Mouse (Mus musculus) midbrain, embryonic 16.5 days (tissue): ENCODE data around the gene Zfp426. TPM values are rescaled to one million over a fixed set of nuclear protein-coding genes. Genes with fewer than 3 reads are reported as not detected.

ENCODE experiments used
- polyA plus RNA-seq: library from polyadenylated mRNA; unstranded; fragments of >200 nt; fragmentation: Nextera tagmentation; extraction: Ambion mirVana; gene quantifications from 2 replicates; pipeline ENCODE4 v1.2.1, GENCODE M21; 2015

Gene Zfp426
- polyA plus RNA-seq, 1 experiment from 2014 or later, result 35.0 TPM

Other genes starting within 250 kb of the Zfp426 start
- not detected in 2 replicates for gene Olfr39, start 210.4 kb downstream of the Zfp426 start, polyA plus RNA-seq
- not detected in 2 replicates for gene Olfr873, start 194.2 kb downstream of the Zfp426 start, polyA plus RNA-seq
- 0.16 TPM in 1 of 2 replicates, not detected in the other for gene Olfr18, start 156.7 kb downstream of the Zfp426 start, polyA plus RNA-seq
- 37.3 and 38.5 TPM in 2 replicates for gene Zfp560, start 107.6 kb downstream of the Zfp426 start, polyA plus RNA-seq
- gene Zfp26, start 32.6 kb downstream of the Zfp426 start, polyA plus RNA-seq, result 13.5 and 16.7 TPM in 2 replicates
- 109 and 135 TPM in 2 replicates for gene Zfp266, start 28.7 kb upstream of the Zfp426 start, polyA plus RNA-seq
- gene Zfp846, start 88.5 kb upstream of the Zfp426 start, polyA plus RNA-seq, result 48.1 and 55.5 TPM in 2 replicates
- gene Ubl5, start 150.1 kb upstream of the Zfp426 start, polyA plus RNA-seq, result 444 and 482 TPM in 2 replicates
- gene Fbxl12, start 152.0 kb upstream of the Zfp426 start, polyA plus RNA-seq, result 13.8 and 14.7 TPM in 2 replicates
- gene Pin1, start 159.3 kb upstream of the Zfp426 start, polyA plus RNA-seq, result 61.0 and 61.6 TPM in 2 replicates